Mouse (Mus musculus): ENCODE measurements at regions not wholly inside any gene's neighbourhood (a gene's known extent, or its start where the extent isn't known, plus 50 kb on each side); places are given as distances from the start of the nearest gene placed in this dataset.
"Not testable (repeated sequence)": the region's sequence is repeated elsewhere in the genome, so short reads cannot be mapped to it uniquely, and the experiment has no call there.

DNA sequence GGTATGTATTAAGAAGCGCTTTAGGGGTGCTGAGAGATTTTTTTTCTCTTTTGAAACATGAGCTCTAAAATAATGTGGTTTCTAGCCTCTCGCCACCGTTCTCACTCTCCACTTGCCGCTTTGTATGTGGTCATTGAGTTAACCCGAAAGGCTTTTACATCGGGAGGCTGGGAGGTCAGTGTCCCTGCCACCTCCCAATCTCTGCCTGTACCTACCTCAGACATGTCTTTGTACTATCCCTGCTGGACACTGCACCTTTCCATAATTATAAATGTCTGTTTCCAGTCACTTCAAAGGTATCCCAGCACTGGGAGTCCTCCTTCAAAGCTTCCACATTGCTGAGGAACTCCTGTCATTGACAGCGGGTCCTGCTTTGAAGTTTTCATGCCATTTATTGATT, 347.6 kb upstream of the Tbc1d2b start:
- DNase-seq (ENCODE audit: low read depth in 1 of 2, low spot score in 2 of 2): no peak

DNA sequence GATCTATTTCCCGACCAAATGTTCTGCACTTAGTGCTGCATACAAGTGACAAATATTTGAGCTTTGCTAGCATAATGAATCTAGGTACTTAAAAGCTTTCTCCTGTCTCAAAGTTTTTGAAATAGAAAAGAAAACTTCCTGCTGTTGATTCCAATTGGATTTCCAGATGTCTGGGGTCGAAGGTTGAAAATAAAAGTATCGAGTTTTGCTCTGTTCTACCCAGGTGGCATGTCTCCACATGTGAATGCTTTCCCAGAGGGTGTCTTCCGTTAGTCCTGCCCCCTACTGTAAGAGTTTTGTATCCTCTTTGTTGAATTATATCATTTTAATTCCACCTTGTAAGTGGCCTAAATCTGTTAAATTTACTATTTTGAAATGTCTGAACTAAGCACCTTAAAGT, 327.3 kb upstream of the Tbc1d2b start:
- no peak for DNase-seq (ENCODE audit: low read depth in 1 of 2, low spot score in 2 of 2)

DNA sequence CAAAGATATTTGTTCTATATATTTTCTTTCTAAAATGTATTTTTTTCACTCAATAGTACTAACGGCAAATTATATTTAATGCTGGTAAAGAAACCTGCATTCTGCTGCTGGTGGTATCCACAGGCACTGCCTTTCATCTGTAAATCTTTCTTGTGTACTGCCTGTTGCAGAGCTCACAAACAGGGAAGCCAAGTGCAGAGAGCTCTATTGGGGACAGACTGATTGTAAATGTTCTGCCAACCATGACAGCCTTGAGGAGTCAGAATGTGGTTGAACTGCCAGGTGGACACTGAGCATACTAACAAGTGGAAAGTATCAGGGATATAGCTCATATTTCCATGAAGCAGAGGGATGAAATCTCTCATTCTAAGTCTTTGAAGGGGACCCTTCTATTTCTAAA, 286.1 kb upstream of the Tbc1d2b start:
- no peak for DNase-seq (ENCODE audit: low read depth in 1 of 2, low spot score in 2 of 2)

DNA sequence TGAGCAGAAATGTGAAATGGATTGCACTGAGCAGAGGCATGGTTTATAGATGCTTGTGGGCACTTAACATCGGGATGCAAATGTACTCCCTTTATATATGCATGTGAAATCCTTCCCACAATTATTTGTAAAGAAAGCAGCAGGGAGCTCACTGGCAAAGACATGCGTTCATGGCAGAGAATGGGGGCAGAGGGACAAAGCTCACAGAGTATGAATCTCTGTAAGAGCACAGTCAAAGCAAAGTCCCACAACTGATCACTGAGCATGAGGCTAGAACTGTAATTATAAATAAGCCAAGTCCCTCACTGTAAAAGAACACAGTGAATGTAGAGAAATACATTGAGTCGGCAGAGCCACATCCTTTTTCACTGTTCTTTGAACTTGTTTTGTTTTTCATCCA, 285.6 kb upstream of the Tbc1d2b start:
- DNase-seq (ENCODE audit: low read depth in 1 of 2, low spot score in 2 of 2): no peak

DNA sequence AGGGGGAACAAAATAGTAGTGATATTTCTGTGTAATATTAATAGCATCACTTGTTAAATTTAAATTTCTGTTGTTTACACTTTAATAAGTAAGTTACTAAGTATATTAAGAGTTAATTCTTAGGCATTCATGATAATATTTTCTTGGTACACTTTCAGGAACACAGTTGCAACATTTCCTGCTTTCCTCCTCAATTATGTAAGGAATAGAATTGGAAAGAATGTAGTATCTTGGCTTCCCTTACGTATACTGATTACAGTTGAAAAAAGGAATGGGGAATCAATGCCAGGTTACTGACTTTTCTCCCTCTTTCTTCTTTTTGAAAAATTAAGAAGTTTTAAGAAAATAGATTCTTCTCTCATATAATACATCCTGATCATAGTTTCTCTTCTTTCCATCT, 277.3 kb upstream of the Tbc1d2b start:
- DNase-seq (ENCODE audit: low read depth in 1 of 2, low spot score in 2 of 2): no peak

DNA sequence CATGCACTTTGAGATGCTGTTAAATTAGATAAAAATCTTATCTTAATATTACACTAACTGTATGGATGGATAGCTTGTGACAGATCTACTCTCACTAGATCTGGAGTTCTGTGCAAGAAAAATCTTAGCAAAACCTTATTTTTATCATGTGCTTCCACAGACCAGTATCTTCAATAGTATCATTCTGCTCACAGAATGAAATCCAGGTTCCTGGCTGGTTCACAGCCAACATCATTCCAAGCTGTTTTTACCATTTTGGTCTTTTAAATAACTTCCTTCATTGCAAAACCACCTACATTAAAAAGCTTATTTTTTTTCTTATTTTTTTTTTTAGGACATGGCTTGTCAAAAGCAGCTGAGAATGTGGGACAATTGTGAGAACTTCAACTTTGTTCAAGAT, 276.1 kb upstream of the Tbc1d2b start:
- DNase-seq (ENCODE audit: low read depth in 1 of 2, low spot score in 2 of 2): no peak

DNA sequence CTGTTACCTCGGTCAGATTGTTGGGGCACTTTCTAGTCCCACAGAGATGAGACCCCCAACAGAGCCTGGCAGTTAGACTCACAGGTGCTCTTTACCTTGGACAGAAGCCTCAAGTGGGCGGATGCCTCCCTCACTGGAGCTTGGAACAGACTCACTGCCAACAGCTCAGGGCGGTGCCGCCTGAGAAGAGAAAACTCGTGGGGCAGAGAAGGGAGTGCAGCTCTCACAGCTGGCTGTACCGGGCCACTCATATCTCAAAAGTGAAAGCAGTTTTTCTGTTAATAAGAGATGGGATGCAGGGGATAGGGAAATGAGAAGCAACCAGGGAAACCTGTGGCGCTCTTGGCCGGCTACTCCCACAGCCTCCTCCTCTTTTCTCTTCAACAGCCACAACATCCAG, 267.1 kb upstream of the Tbc1d2b start:
- DNase-seq (ENCODE audit: low read depth in 1 of 2, low spot score in 2 of 2): not testable (repeated sequence)

DNA sequence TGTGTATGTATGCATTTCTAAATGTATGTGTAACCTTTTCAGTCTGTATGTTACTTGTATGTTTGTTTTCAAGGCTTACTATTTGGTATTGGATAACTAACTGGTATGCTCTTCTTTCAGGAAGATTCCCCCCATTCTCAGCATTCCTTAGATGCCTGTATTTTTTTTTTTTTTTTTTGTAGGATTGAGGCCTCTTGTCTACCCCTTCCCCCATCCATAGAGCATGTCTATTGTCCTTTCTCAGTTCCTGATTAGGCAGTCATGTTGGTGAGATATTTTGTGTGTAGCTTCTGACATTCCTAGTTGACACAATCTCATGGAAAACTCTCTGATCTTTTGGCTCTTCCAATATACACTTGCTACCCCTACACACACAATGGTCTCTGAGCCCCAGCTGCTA, 262.8 kb upstream of the Tbc1d2b start:
- no peak for DNase-seq (ENCODE audit: low read depth in 1 of 2, low spot score in 2 of 2)

DNA sequence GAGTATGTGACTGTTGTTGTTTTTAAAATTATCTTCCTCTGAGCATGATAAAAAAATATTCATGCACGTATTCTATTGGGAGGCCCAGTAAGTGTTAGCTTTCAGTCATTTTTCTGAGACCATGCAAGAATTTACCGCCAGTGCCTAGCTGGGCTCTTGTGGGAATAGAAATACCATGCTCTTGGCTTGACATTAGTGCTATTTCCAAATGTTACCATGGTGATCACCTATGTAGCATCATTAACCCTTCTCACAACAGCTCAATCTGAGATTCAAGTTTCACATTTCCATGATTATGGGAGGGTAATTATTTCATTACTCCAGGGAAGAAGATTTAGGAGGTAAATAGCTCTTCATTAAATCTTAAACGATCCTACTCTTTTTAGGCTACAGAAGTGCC, 250.6 kb upstream of the Tbc1d2b start:
- DNase-seq (ENCODE audit: low read depth in 1 of 2, low spot score in 2 of 2): no peak

DNA sequence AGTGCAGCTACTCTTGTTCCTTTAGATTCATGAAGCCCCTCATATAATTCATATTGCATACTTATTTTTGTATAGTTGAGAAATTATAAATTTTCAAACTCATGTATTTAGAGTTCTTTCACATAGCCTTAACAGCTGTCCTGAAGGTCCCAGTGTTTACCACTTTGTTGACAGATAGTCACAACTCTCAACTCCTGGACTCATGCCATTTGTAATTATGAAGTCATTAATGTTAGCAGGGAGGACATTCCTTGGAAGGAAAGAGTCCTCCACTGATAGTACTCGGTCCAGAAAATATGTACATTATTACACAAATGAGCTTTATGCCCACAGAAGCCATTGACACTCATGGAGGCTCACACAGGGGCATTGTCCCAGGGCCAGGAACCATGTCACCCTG, 224.3 kb upstream of the Tbc1d2b start:
- no peak for DNase-seq (ENCODE audit: low read depth in 1 of 2, low spot score in 2 of 2)

DNA sequence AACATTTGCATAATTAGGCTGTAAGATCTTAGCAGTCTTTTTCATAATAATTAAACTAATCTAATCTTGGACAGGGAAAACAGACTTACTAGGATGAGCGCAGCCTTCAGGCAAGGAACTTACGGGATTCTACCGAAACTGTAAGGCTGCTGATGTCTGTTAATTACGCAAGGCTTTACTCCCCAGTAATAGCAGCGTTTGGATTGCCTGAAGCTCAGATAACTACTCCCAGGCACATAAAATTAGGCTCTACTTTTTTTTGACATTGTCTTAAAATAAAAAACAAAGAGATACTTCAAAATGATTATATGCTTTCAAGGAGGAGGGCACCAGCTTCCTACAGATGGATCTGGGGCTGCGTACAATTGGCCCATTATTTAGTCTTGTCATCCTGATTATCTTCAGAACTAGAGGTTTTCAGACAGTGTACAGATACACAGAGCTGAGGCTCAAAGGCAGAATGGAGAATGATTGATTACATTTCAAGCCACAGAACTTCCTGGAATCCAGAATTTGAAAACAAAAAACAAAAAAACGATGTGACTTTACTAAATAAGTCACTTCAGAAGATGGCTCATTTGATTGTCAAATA, 220.1 kb upstream of the Tbc1d2b start:
- no peak for DNase-seq (ENCODE audit: low read depth in 1 of 2, low spot score in 2 of 2)

DNA sequence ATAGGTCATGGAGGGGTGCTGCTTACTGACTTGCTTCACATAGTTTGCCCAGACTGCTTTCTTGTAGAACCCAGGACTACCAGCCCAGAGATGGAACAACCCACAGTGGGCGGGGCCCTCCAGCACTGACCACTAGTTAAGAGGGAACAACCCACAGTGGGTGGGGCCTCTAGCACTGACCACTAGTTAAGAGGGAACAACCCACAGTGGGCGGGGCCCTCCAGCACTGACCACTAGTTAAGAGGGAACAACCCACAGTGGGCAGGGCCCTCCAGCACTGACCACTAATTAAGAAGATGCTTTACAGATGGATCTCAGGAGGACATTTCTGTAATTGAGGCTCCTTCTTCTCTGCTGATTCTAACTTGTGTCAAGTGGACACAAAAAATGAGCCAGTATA, 180.0 kb upstream of the Tbc1d2b start:
- DNase-seq (ENCODE audit: low read depth in 1 of 2, low spot score in 2 of 2): no peak

DNA sequence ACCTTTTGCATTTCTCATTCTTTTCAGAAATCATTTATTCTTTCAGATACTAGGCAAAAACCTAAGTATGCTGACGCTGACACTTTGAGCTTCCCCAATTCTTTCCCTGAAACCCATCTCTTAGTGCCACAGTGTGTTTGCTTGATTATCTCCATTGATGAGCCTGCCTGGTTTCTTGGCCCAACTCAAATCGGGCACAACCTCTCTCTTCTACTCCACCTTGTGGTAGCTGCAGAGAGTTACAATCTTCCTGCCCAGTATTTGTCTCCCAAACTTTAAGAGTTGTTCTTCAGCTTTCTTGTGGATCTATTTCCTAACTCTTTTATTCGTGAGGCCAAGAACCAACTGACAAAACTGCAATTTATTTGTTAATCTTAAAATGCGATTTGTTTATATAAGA, 176.4 kb upstream of the Tbc1d2b start:
- no peak for DNase-seq (ENCODE audit: low read depth in 1 of 2, low spot score in 2 of 2)

DNA sequence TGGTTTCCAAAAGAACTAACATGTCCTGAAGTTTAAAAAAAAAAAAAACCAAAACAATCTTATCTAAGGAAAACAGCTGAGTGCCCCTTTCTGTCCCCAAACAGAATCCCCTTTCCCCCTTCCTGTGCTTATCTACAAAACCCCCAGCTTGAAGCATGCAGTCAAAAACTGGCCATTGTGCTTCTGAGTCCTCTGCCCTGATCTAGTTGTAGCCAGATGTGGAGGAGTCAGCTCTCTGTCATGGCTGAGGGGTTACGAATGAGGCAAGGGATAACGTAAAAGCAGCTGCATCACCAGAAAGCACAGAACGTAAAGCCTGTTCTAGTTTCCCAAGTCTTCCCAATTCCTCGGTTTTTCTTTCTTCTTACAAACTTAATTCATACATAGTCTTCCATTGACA, 164.3 kb upstream of the Tbc1d2b start:
- no peak for DNase-seq (ENCODE audit: low read depth in 1 of 2, low spot score in 2 of 2)

DNA sequence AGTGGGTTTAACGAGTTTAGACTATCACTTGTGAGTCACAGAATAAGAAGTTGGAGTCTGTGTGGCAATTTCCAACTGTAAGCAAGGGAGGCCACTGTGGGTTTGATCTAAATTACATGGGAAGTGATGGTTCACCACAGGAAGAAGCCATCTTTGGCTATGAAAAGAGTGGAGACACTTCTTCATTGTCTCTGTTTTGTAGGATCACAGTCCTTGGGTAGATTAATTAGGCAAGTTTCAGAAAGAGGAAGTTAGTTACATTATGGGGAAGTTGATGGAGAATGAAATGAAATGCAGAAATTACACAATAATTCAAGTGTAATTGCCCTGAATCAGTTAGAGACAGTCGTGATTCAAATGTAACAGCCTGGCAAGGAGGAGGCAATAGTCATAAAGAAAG, 160.3 kb upstream of the Tbc1d2b start:
- peak; percentile 13 to 54 for DNase-seq (ENCODE audit: low read depth in 1 of 2, low spot score in 2 of 2)

DNA sequence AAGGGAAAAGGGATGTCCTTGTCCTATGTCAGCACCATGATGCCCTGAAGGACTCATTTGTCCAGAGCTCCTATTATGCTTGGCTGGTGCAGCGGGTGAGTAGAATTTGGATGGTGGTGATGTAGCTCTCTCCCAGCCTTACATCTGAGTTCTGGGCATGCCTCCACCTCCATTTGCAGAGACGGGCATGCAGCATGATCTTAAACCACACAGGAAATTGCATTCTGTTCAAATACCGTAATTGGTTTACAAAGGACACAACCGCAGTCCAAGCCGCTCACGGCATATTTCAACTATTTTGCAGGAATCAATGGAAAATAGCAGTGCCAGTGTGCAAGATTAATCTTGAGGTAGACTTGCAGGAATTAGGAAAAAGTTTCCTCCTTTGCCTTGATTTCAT, 151.1 kb upstream of the Tbc1d2b start:
- no peak for DNase-seq (ENCODE audit: low read depth in 1 of 2, low spot score in 2 of 2)

DNA sequence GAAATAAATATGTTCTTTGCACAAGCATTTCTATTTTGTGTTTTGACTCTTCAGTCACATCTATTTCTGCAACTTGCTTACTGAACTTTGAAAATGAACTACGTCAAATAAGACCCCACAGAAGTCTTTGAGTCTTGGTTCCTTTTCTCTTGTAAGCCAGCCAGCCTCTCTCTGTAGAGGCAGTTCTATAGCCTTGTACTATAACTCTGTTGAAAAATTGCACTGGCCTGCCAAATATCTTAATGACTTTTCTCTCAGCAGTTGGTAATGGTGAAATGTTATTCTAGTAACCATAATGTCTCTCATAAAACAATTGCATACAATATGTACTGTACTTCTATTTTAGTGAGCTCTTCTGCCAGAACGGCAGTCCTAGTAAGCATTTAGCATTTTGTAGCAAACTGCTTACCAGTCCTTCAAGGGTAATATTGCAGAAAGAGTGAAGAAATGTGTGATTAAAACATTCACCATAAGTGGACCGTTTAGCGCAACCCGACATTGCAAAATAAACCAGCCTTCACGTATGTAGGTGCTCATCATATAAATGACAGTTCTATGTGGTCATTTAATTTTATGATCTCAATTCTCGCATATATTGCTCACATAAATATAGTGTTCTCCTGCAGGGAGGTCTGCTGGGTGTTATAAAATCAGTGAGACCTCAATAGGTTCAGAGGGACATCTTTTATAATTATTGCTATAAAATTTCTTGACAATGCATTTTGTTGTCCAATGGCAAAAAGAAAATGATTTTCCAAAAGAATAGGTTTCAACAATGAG, 149.3 kb upstream of the Tbc1d2b start:
- DNase-seq (ENCODE audit: low read depth in 1 of 2, low spot score in 2 of 2): no peak

DNA sequence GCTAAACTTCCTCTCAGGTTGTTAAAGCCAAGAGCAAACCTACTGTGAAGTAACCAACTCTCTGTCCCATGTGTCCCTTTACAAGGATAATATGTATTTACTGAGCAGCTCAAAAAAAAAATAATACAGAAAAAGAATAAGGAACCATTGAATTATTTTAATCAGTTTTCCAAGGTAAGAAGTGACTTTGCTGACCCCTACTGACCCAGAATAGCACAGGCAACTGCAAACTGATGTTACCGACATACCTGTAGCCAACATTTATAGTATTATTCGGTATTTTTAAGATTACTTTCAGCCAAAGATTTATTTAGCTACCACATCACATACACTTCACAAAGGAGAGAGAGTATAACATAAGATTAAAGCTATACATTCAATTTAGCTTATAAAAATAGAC, 138.2 kb upstream of the Tbc1d2b start:
- DNase-seq (ENCODE audit: low read depth in 1 of 2, low spot score in 2 of 2): no peak

DNA sequence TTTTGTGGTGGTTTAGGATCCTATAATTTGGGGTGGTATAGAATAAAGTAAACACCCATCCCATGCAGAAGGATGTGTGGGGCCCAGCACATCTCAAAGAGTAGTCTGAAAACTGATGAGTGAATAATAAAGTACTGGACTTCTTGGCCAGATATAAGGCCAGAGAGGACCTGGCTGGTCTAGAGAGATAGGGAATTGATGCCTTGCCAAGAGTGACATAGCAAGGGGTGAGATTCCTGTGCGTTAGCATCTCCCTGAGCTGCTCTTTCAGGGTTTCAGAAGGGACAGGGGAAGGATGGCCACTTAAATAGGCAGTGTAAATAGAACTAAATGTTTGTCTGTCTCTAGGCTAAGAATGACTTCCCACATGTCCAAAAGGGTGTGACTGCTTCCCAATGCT, 137.0 kb upstream of the Tbc1d2b start:
- DNase-seq (ENCODE audit: low read depth in 1 of 2, low spot score in 2 of 2): no peak

DNA sequence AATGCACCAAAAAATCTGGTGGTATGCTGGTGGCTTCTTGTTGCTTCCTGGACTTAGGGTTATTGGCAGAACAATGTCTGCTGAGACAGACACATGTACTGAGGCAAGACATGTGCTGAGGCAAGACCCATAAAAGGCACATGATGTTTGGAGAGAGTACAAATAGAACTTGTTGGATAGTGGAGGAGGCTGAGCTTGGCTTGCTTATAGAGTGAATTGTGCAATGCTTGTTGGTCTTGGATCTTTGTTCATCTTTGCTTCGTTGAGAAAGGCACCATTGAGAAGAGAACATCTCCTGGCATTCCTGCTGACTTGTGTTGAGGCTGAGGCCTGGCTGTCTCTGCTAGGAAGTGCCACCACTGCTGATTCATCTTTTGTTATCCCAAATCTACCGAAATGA, 117.8 kb upstream of the Tbc1d2b start:
- no peak for DNase-seq (ENCODE audit: low read depth in 1 of 2, low spot score in 2 of 2)

DNA sequence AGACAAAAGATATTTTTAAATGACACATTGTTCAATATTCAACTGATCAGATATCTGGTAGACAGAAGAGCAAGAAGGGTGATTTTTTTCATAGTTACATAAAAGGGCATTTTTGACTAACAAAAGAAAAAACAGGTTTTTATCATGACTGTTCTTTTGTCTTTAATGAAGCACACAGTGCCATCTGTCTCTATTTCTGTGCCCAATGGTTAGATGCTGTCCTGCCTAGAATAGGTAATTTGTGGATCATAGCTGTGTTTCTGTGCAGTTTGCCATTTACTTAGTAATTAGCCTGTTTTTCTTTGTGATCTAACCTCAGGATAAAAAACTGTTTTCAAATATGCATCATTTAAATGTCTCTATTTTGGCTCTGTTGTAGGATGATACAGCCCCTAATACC, 114.4 kb upstream of the Tbc1d2b start:
- DNase-seq (ENCODE audit: low read depth in 1 of 2, low spot score in 2 of 2): no peak

DNA sequence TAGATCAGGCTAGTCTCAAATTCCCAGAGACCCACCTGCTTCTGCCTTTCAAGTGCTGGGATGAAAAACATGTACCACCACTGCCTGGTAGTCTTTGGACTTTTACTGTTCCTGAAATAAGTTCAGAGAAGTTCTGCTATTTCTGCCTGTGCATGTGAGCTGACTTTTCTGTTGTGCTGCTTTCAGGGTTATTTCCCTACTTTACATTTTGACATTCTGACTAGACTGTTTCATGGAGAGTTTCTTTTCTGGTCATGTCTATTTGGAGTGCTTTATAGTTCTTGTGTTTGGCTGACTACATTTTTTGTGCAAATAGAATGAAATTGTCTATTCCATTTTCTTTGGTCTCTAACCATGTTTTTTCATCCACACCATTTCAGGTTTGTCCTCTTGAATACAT, 109.5 kb upstream of the Tbc1d2b start:
- no peak for DNase-seq (ENCODE audit: low read depth in 1 of 2, low spot score in 2 of 2)

DNA sequence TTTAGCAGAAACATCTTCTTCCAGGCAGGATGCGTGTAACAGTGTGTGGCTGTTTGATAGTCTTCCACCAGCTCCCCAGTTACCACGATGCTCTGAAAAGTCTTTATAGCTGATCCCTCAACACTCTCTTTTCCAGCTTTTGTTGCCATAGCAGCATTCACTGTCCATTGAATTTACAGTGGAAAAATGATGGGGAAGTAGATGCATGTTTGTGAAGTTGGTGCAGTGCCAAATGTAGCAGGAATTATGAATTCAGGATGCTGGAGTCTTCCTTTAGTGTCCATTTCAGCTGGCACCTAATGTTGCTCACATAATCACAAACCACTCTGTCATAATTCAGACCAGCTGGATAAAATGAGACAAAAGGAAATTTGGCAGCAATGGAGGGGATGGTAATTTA, 99.0 kb upstream of the Tbc1d2b start:
- no peak for DNase-seq (ENCODE audit: low read depth in 1 of 2, low spot score in 2 of 2)

All from monocyte, adult 2 months (primary cell).